Mouse (Mus musculus) lung, postnatal 0 days (tissue): Measurements from ENCODE around the gene Ttll12.

ENCODE experiments used
- CTCF ChIP-seq: IDR thresholded peaks from 2 replicates; pipeline ENCODE4 v1.5.1; 2016; ENCODE audit warnings: antibody characterized with exemption, mild to moderate bottlenecking
- EP300 ChIP-seq: IDR thresholded peaks from 2 replicates; pipeline ENCODE4 v1.6.1; 2016; ENCODE audit warnings: antibody characterized with exemption, mild to moderate bottlenecking, control low read depth

GRCm38 (mm10) chr15:83571636-83572035 lies 23.3 kb downstream of the Ttll12 start:
- TF ChIP-seq CTCF (no peak), EP300 (no peak)
